Mouse (Mus musculus): ENCODE data around the gene Nynrin. TPM values are rescaled to one million over a fixed set of nuclear protein-coding genes. Genes with fewer than 3 reads are reported as not detected.

Nynrin gene
- 11.1 and 13.7 TPM in 2 replicates for polyA plus RNA-seq (2015; fragmentation: Nextera tagmentation; extraction: Ambion mirVana)

DNA sequence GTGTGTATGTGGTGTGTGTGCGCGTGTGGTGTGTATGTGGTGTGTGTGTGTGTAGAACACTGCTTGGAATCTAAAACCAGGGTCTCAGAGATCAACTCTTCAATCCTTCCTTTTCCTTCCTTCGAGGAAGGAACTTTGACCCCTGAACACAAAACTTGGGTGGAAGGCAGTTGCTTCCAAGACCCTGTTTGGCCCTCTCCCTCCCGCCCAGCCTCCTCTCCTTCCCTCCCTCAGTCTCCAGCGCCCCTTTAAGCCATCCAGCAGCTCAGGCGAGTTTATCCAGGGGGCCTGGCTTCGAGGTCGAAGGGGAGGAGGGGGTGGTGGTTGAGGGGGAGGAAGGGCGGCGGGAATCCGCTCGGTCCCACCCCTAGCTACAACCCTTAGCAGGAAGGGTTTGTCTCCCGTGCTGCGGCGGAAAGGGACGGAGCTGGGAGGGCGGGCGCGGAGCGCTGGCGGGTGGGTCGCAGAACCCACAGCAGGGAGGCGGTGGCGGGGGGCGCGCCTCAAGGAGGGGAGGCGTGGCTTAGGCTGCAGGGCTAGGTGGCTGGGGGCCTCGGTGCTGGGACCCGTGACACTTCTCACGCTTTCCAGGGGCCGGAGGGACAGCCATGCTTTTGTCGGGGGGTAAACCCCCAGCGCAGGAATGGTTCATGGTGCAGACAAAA is at the start of gene Nynrin:
Gene Nynrin (plus strand): TSS at position 390 of the 665 bp plus-strand sequence.
- 4% methylated on average over 28 of the region's 33 CpGs for WGBS
- Histone ChIP-seq H3K36me3 (ENCODE audit: control insufficient read depth, insufficient read depth) (no peaks in the 10 kb centered on the region), H3K9ac (ENCODE audit: low read length) (peak within 1 kb of the TSS; percentile 86), H3K4me2 (ENCODE audit: low read depth, low read length) (peak within 1 kb of the TSS; percentile 69), H3K4me1 (ENCODE audit: control insufficient read depth, insufficient read depth, low read length) (peaks cover 40% of the 10 kb centered on the region), H3K27me3 (ENCODE audit: control insufficient read depth, insufficient read depth, low read length) (no peaks in the 10 kb centered on the region), H3K27ac (ENCODE audit: low read length) (peak within 1 kb of the TSS; percentile 94), H3K4me3 (ENCODE audit: low read length) (peak within 1 kb of the TSS; percentile 72), H3K9me3 (replicated peaks; ENCODE audit: control insufficient read depth, low read length) (no peaks in the 10 kb centered on the region)
- peak; percentile 89 for ATAC-seq (replicated peaks; ENCODE audit: extremely low read depth, insufficient read depth, low FRiP score)

DNA sequence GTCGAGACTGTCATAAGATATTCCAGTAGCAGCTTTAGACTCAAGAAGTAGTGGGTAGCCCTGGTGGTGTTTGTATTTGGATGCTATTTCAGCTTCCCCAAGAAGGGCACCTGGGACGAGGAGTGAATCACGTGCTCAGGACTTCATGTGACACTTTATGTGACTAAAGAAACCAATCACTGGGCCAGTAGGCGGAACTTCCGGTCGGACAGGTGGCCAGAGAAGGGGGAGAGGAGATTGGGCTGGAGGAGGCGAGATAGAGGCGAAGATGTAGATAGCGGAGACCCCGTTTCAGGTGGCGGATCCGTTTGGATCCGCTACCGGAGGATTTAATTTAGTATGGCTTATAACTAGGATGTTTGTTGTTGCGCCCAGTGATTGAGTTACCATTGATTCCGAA is 38.9 kb upstream of the Nynrin start:
- ATAC-seq (replicated peaks; ENCODE audit: extremely low read depth, insufficient read depth, low FRiP score): no peak; the same call in 1 of the 2 replicates
- Histone ChIP-seq H3K4me3 (ENCODE audit: low read length) (peak overlapping the region; percentile 50), H3K36me3 (ENCODE audit: control insufficient read depth, insufficient read depth) (no peaks in the 10 kb centered on the region), H3K4me2 (ENCODE audit: low read depth, low read length) (peak overlapping the region; percentile 69), H3K27me3 (ENCODE audit: control insufficient read depth, insufficient read depth, low read length) (no peaks in the 10 kb centered on the region), H3K9me3 (replicated peaks; ENCODE audit: control insufficient read depth, low read length) (no peaks in the 10 kb centered on the region), H3K27ac (ENCODE audit: low read length) (no peak overlapping the region), H3K4me1 (ENCODE audit: control insufficient read depth, insufficient read depth, low read length) (no peaks in the 10 kb centered on the region), H3K9ac (ENCODE audit: low read length) (peak overlapping the region; percentile 58)
- 21% methylated on average over 16 of the region's 16 CpGs for WGBS

DNA sequence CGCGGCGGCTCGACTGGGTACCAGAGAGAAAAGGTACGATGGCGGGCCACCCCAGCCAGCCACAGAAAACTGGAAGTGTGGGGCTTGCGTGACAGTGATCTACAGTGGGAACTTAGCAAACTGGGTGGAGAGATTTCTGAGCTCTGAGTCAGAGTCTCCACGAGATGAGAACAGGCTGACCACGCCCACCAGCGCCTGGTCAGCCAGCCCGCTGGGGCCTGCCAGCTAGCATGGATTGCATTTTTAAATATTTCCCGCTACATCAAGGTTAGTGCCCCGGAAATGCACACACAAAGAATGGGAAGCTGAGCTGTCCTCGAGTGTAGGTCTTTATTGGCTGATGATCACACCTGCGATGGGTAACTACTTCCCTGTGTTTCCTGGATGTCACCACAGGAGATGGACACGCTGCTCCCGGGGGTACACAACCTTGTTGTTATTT is 38.5 kb upstream of the Nynrin start:
- Histone ChIP-seq H3K9ac (ENCODE audit: low read length) (peak overlapping the region; percentile 58), H3K4me2 (ENCODE audit: low read depth, low read length) (peak overlapping the region; percentile 69), H3K27ac (ENCODE audit: low read length) (no peak overlapping the region), H3K27me3 (ENCODE audit: control insufficient read depth, insufficient read depth, low read length) (no peaks in the 10 kb centered on the region), H3K4me1 (ENCODE audit: control insufficient read depth, insufficient read depth, low read length) (no peaks in the 10 kb centered on the region), H3K36me3 (ENCODE audit: control insufficient read depth, insufficient read depth) (no peaks in the 10 kb centered on the region), H3K4me3 (ENCODE audit: low read length) (peak overlapping the region; percentile 50), H3K9me3 (replicated peaks; ENCODE audit: control insufficient read depth, low read length) (no peaks in the 10 kb centered on the region)
- 15% methylated on average over 17 of the region's 17 CpGs for WGBS
- peak; percentile 69; the same call in 1 of the 2 replicates for ATAC-seq (replicated peaks; ENCODE audit: extremely low read depth, insufficient read depth, low FRiP score)

DNA sequence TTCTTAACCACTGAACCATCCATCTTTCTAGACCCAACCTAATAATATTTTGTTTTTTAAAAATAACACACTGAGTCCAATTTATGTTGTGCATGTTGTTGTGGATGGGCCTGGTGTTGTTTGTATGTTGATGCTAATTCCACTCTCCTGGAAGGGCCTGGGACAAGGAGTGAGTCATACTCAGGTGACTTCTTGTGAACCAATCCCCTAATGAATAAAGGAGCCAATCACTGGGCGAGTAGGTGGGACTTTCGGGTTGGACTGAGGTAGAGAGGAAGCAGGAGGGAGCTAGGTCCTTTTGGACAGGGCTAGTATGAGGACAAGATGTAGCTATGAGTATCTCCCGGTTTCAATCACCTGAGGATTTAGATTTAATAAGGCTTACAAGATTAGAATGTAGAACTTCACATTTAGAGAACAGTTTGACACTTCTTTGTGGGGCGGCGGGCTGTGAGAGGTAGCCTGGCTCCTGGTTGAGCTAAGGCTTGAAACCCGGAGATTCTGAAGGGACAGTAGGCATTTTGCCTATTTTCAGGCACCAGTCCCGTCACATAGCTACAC is 33.9 kb upstream of the Nynrin start:
- Histone ChIP-seq H3K4me3 (ENCODE audit: low read length) (no peak overlapping the region), H3K36me3 (ENCODE audit: control insufficient read depth, insufficient read depth) (no peaks in the 10 kb centered on the region), H3K27me3 (ENCODE audit: control insufficient read depth, insufficient read depth, low read length) (no peaks in the 10 kb centered on the region), H3K27ac (ENCODE audit: low read length) (no peak overlapping the region), H3K9ac (ENCODE audit: low read length) (no peak overlapping the region), H3K9me3 (replicated peaks; ENCODE audit: control insufficient read depth, low read length) (no peaks in the 10 kb centered on the region), H3K4me2 (ENCODE audit: low read depth, low read length) (no peak overlapping the region), H3K4me1 (ENCODE audit: control insufficient read depth, insufficient read depth, low read length) (peaks cover 14% of the 10 kb centered on the region)
- ATAC-seq (replicated peaks; ENCODE audit: extremely low read depth, insufficient read depth, low FRiP score): no peak
- WGBS: 76% methylated on average over 7 of the region's 7 CpGs

DNA sequence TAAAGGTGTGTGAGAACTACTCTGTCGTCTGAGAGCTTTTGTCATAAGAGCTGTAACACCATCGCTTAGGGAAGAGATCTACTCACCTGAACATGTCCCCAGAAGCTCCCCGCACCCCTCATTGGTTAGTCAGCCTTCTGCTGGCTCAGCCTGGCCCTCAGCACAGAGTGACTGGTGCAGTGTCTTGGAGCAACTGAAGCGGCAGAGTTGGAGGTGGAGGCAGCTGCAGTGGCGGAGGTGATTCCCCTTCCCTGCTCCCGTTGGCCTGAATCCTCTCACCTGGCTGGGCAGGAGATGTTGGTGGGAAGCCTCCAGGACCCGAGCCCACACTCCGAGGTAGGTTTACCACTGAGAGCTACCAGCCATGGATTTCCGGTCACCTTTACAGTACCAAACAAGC is 33.2 kb upstream of the Nynrin start:
- Histone ChIP-seq H3K9me3 (replicated peaks; ENCODE audit: control insufficient read depth, low read length) (no peaks in the 10 kb centered on the region), H3K4me1 (ENCODE audit: control insufficient read depth, insufficient read depth, low read length) (peaks cover 14% of the 10 kb centered on the region), H3K9ac (ENCODE audit: low read length) (no peak overlapping the region), H3K4me3 (ENCODE audit: low read length) (no peak overlapping the region), H3K27ac (ENCODE audit: low read length) (no peak overlapping the region), H3K27me3 (ENCODE audit: control insufficient read depth, insufficient read depth, low read length) (0 out of 2 replicates have a peak, but pooled peaks cover under 1% of the 10 kb centered on the region), H3K4me2 (ENCODE audit: low read depth, low read length) (no peak overlapping the region), H3K36me3 (ENCODE audit: control insufficient read depth, insufficient read depth) (no peaks in the 10 kb centered on the region)
- ATAC-seq (replicated peaks; ENCODE audit: extremely low read depth, insufficient read depth, low FRiP score): no peak
- 75% methylated on average over 9 of the region's 9 CpGs for WGBS

DNA sequence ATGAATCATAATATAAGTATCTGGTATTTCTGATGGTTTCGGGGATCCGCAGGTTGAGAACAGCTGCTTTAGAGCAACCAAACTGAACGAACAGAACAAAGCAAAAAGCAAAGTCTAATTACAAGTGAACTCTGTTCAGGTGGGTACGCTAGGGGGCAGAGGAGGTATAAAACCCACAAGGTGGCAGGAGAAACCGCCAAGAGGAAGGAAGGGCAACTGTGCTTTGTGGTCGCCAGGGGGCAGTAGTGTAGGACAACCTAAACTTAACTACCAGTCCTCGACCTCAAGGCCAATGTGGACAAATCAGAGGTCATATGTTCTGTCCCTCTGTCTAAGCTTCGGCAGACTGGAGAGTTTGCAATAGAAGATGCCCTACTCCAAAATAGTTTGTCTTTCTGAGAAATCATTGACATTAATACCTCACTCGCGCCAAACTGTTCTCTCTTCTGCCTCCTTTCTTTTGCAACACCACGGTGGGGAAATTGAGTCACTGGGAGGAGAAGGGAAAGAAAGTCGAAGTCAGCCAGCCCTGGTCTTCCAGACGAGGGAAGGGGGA is 31.3 kb upstream of the Nynrin start:
- no peaks in the 10 kb centered on the region for H3K9me3 ChIP-seq (replicated peaks; ENCODE audit: control insufficient read depth, low read length)
- WGBS: 5% methylated on average over 12 of the region's 13 CpGs

DNA sequence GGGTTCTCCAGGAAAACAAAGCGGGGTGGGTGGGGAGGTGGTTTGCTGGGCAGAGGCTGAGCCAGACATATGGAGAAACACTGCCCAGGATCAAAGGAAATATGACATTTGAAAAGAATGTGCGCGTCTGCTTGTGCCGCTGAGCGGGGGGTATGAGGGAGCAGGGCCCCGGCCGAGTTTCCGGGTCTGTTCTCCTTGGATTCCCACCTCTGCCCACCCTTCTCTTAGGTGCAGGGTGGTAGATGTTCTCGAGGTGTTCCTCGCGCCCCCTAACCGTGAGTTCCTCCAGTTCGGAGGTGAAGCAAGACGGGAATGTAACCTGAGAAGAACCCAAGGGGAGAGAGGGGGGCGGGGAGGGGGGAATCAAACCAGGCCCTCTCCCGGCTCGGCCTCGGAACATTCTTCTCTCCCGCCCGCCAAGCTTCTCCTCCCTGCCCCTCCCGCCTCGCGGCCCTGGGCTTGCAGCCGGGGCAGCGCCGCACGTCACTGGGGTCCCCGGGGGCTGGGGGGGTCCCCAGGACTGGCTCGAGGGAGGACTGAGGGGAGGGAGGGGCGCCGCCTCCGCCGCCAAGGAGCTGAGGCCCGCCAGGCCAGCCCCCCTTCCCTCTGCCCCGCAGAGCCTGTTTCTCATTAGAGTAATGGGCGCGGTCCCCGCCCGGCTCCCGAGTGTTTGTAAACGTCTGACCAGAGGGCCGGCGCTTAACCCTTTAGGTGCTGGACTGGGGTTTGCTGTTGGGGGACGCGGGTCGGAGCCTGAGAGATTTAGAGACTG is 30.6 kb upstream of the Nynrin start, which contains the start of gene Nfatc4:
Gene Nfatc4 (plus strand): TSS at position 154 of the 772 bp plus-strand sequence.
- WGBS: under 1% methylated on average over 45 of the region's 46 CpGs

More for the DNA sequence above, 31.3 kb upstream of the Nynrin start:
- Histone ChIP-seq H3K9ac (ENCODE audit: low read length) (peak overlapping the region; percentile 81), H3K4me2 (ENCODE audit: low read depth, low read length) (peak overlapping the region; percentile 91), H3K4me3 (ENCODE audit: low read length) (peak overlapping the region; percentile 70), H3K4me1 (ENCODE audit: control insufficient read depth, insufficient read depth, low read length) (peaks cover 18% of the 10 kb centered on the region), H3K27ac (ENCODE audit: low read length) (peak overlapping the region; percentile 93), H3K36me3 (ENCODE audit: control insufficient read depth, insufficient read depth) (no peaks in the 10 kb centered on the region), H3K27me3 (ENCODE audit: control insufficient read depth, insufficient read depth, low read length) (peaks cover 12% of the 10 kb centered on the region; the same call in 1 of the 2 replicates)
- ATAC-seq (replicated peaks; ENCODE audit: extremely low read depth, insufficient read depth, low FRiP score): peak; percentile 47; the same call in 1 of the 2 replicates

DNA sequence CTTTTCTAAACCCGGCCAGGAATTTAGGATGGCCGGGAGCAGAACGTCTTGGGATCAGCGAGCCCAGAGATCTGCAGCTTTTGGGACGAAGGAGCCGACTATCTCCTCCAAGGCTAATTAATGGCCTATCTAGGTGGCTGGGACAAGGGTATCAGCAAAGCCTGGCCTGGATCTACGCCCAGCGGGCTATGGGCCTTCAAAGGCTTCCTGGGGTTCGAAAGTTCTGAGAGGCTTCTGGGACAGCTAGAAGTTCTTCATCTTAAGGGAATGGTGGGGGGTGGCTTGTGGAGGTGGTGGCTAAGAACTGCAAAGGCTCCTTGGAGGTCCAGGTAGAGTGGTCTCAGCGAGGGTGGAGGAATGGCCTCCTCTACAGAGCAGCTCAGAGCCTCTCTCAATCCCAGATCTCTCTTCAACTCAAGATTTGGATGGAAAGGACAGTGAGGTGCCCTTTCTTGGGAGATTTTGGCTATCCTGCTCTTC is 29.8 kb upstream of the Nynrin start:
- Histone ChIP-seq H3K4me2 (ENCODE audit: low read depth, low read length) (peak overlapping the region; percentile 91), H3K27me3 (ENCODE audit: control insufficient read depth, insufficient read depth, low read length) (peaks cover 12% of the 10 kb centered on the region; the same call in 1 of the 2 replicates), H3K9ac (ENCODE audit: low read length) (peak overlapping the region; percentile 81), H3K27ac (ENCODE audit: low read length) (peak overlapping the region; percentile 93), H3K9me3 (replicated peaks; ENCODE audit: control insufficient read depth, low read length) (no peaks in the 10 kb centered on the region), H3K4me3 (ENCODE audit: low read length) (peak overlapping the region; percentile 70), H3K36me3 (ENCODE audit: control insufficient read depth, insufficient read depth) (no peaks in the 10 kb centered on the region), H3K4me1 (ENCODE audit: control insufficient read depth, insufficient read depth, low read length) (peaks cover 18% of the 10 kb centered on the region)
- no peak for ATAC-seq (replicated peaks; ENCODE audit: extremely low read depth, insufficient read depth, low FRiP score)
- 11% methylated on average over 10 of the region's 10 CpGs for WGBS

More for the DNA sequence above, 30.6 kb upstream of the Nynrin start, which contains the start of gene Nfatc4:
- ATAC-seq (replicated peaks; ENCODE audit: extremely low read depth, insufficient read depth, low FRiP score): peak; percentile 73
- Histone ChIP-seq H3K9ac (ENCODE audit: low read length) (peak within 1 kb of the TSS; percentile 81), H3K36me3 (ENCODE audit: control insufficient read depth, insufficient read depth) (no peaks in the 10 kb centered on the region), H3K4me2 (ENCODE audit: low read depth, low read length) (peak within 1 kb of the TSS; percentile 91), H3K4me1 (ENCODE audit: control insufficient read depth, insufficient read depth, low read length) (peaks cover 18% of the 10 kb centered on the region), H3K4me3 (ENCODE audit: low read length) (peak within 1 kb of the TSS; percentile 70), H3K9me3 (replicated peaks; ENCODE audit: control insufficient read depth, low read length) (no peaks in the 10 kb centered on the region), H3K27ac (ENCODE audit: low read length) (peak within 1 kb of the TSS; percentile 93), H3K27me3 (ENCODE audit: control insufficient read depth, insufficient read depth, low read length) (peaks cover 12% of the 10 kb centered on the region; the same call in 1 of the 2 replicates)
